Mouse (Mus musculus) erythroblast, embryonic 14.5 days (primary cell): Measurements from ENCODE around the gene Ikzf5.

Source experiments
- GATA1 ChIP-seq: IDR thresholded peaks from 2 replicates; pipeline ENCODE4 v1.6.1; 2012; ENCODE audit warnings: low read length, inconsistent platforms, mixed read lengths
- TAL1 ChIP-seq: IDR thresholded peaks from 3 replicates; pipeline ENCODE4 v1.6.1; 2012; ENCODE audit warnings: low read length, inconsistent platforms, mixed read lengths

- TF ChIP-seq TAL1 (no peak), GATA1 (no peak)
These were observed 7.3 kb upstream of the Ikzf5 start for GRCm38 (mm10) chr7:131417605-131418004.
